Mouse (Mus musculus): ENCODE measurements around the gene Zfp108.

The Zfp108 gene

GRCm38 (mm10) chr7:24286090-24286489 lies 31.5 kb downstream of the Zfp108 start:
- no peak for DNase-seq (ENCODE audit: low read depth, low spot score)

- DNase-seq (ENCODE audit: low read depth, low spot score) = no peak
These were observed 32.3 kb downstream of the Zfp108 start for GRCm38 (mm10) chr7:24286916-24287315.

GRCm38 (mm10) chr7:24287670-24288069 lies 33.1 kb downstream of the Zfp108 start:
- DNase-seq (ENCODE audit: low read depth, low spot score) = no peak

DNA sequence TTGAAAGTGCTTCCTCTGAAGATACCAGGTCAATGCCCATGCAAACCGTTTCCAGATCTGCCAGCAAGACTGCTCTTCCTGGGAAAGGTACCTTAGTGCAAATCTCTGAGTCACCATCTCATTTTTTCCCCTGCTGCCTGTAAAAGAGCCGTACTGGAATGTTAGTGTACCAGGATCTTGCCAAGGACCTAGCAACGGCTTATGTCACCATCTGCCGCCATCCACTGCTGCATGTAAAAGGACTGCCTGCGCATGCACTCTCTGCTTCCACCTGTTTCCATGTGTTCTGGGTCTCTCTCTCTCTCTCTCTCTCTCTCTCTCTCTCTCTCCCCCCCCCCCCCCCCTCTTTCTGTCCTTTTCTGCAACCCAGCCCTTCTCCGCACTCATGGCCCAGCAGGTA lies 33.9 kb downstream of the Zfp108 start:
- no peak for DNase-seq (ENCODE audit: low read depth, low spot score)

GRCm38 (mm10) chr7:24290106-24290693 lies 35.6 kb downstream of the Zfp108 start:
- no peak for DNase-seq (ENCODE audit: low read depth, low spot score)

DNA sequence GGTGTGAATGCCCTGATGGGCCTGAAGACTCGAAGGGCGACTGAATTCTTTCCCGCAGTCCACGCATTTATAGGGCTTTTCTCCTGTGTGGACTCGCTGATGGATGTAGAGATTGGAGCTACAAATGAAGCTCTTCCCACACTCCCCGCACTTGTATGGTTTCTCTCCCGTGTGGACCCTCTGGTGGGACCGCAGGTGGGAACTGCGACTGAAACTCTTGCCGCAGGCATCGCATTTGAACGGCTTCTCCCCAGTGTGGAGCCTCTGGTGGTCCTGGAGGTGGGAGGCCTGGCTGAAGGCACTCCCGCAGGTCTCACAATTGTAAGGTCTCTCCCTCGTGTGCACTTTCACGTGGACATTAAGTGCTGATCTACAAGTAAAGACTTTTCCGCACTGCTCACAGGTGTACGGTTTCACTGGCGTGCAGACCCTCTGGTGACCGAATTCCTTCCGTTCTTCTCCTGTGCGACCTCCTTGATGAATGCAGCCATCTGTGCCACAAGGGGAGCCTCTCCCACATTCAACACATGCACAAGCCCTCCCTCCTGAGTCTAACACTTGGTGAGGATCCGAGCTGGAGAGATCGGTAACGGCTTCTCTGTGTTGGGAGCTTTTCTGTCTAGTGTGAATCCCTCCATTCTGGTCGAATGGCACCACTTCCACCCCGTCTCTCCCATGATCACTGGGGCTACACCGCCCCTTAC lies 36.9 kb downstream of the Zfp108 start:
- DNase-seq (ENCODE audit: low read depth, low spot score) = no peak

DNA sequence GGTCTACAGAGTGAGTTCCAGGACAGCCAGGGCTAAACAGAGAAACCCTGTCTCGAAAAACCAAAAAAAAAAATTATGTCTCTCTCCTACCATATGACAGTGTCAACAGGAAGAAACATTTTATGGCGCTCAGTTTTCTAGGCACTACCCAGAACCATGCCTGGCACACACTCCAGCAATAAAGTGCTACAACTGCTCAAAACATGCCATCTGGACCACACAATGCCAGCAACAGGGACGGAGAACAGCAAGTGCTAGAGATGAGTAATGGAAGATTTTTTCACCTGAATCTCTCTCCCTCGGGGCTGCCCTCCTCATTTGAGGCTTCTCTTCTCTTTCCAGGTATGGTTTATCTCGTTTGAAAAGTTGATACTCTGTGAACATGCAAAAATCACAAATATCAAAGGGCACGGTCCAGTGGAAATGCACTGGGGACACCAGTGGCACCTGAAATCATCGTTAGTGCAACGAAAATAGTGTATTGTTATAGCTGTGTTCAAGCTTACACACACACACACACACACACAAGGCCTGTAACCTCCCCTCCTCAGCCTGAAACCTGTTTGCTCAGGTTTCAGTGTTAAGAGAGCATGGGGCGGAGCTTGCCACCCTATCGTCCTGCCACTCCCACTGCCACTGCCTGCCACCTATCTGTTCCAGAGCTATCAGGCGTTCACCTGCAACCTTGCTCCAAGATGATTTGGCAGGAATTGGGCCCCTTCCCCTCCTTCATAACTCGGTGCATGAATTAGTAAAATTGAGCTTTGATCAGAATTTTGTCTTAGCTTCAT lies 38.7 kb downstream of the Zfp108 start:
- no peak for DNase-seq (ENCODE audit: low read depth, low spot score)

DNA sequence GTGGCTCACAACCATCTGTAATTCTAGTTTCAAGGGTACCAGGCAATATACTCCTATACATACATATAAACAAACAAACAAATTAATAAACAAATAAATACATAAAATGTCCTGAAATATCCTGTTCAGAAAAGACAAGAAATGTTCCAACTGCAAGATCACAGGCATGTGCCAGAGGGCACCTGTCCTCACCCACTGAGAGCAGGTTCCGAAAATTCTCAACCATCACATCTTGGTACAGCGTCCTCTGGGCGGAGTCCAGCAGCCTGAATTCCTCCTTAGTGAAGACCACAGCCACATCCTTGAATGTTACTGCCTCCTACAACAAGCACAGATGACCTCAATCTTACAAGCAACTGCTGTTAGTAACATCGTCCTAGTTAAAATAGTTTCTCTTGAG lies 40.2 kb downstream of the Zfp108 start:
- no peak for DNase-seq (ENCODE audit: low read depth, low spot score)

GRCm38 (mm10) chr7:24295376-24295775 lies 40.8 kb downstream of the Zfp108 start:
- no peak for DNase-seq (ENCODE audit: low read depth, low spot score)

GRCm38 (mm10) chr7:24296386-24296785 lies 41.8 kb downstream of the Zfp108 start:
- DNase-seq (ENCODE audit: low read depth, low spot score) = no peak

GRCm38 (mm10) chr7:24297361-24298095 lies 42.9 kb downstream of the Zfp108 start:
- no peak for DNase-seq (ENCODE audit: low read depth, low spot score)

DNA sequence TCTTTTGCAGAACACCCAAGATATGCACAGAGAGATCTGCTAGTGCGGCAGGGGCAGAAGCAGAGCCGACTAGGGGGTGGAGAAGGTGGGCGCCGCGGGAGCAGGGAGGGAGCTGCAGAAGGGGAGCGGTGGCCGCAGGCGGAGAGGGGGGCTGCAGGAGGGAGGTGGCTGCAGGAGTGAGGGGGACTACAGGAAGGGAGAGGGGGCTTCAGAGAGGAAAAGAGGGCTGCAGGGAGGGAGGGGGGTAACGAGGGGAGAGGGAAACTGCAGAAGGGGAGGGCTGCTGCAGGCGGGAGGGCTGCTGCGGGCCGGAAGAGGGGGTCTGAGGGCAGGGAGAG lies 44.0 kb downstream of the Zfp108 start:
- DNase-seq (ENCODE audit: low read depth, low spot score) = no peak

DNA sequence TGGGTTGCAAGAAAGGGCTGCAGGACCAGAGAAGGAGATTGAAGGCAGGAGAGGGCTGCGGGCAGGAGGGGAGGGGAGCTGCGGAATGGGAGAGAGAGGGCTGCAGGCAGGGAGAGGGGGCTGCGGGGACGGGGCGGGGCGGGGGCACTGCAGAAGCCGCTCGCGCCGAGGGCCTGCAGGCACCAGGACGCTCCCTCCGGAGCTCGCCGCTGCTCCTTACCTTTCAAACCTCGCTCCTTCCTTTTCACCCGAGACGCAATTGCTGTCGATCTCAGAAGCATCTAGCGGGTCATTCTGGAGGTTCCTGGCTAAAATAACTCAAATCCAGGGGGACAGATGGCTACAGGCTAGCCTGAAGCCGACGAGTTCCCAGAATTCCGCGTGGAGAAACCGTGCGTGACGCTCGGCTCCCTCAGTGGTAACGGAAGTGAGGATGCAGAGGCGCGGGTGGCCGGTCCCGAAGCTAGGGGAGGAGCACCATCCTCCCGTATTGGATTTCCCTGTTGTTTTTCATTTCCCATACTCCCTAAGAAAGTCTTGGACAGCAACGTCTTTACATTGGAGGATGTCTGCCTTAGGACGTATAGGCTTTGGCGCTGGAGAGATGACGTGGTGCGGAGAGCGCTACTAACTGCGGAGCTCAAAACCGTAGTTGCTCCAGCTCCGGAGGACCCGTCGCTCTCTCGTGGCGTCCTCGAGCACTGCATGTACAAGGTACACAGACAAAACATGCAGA lies 44.5 kb downstream of the Zfp108 start:
- peak; percentile 53 for DNase-seq (ENCODE audit: low read depth, low spot score)

DNA sequence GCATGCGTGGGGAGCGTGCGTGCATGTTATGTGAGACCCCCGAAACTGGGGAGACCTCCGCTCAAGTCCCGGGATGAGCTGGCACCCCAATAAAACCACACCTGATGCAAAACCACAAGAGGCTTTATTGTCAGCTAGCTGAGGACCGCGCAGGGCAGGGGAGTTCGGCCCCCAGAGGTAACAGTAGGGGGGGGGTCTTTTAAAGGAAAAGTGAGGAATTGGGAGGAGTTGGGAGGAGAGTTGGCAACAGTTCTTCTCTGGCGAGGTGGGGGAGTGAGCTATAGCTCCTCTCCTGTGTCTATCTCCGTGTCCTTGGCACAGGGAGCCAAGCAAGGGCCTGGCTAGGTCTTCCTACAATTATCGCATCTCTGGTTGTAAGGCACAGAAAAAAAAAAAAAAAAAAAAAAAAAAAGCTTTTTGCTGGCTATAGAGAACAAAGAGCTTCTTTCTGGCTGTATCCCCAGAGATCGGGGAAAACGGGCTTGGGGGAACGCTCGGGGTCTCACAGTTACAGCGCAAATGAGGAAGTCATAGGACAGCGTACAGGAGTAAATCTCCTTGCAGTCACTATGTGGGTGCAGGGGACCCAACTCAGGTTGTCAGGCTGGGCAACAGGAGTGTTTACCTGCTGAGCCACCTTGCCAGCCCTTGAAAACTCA lies 45.4 kb downstream of the Zfp108 start:
- DNase-seq (ENCODE audit: low read depth, low spot score) = no peak

- peak; percentile 36 for DNase-seq (ENCODE audit: low read depth, low spot score)
These were observed 46.2 kb downstream of the Zfp108 start, which contains the start of gene Zfp61 for GRCm38 (mm10) chr7:24300771-24301282. Gene Zfp61 (minus strand): TSS chr7:24301232.

All from skeletal muscle tissue, adult 2 months (tissue).